Mouse (Mus musculus) limb, embryonic 15.5 days (tissue): ENCODE data around the gene Cars. TPM values are rescaled to one million over a fixed set of nuclear protein-coding genes. Genes with fewer than 3 reads are reported as not detected.
"Not testable (repeated sequence)": the region's sequence is repeated elsewhere in the genome, so short reads cannot be mapped to it uniquely, and the experiment has no call there.

Experiments used
- ATAC-seq: fragments of 200-750 bp; cut with Nextera tagmentation; 2 replicates; pipeline ENCODE4 v1.8.0; 2017; ENCODE audit warnings: low read depth, moderate TSS enrichment; ENCODE audit not compliant: insufficient number of reproducible peaks, low FRiP score, low TSS enrichment
- H3K27ac ChIP-seq: fragments of 300-500 bp; sonication (generic); 2 replicates; pipeline ENCODE4 v1.5.1; 2015; ENCODE audit warnings: moderate library complexity, mild to moderate bottlenecking, inconsistent platforms
- H3K27me3 ChIP-seq: fragments of 300-500 bp; sonication (generic); 2 replicates; pipeline ENCODE4 v1.6.1; 2015; ENCODE audit warnings: inconsistent platforms
- H3K36me3 ChIP-seq: fragments of 300-500 bp; sonication (generic); 2 replicates; pipeline ENCODE4 v1.6.1; 2015; ENCODE audit warnings: inconsistent platforms
- H3K4me1 ChIP-seq: fragments of 300-500 bp; sonication (generic); 2 replicates; pipeline ENCODE4 v1.6.1; 2015; ENCODE audit warnings: inconsistent platforms
- H3K4me2 ChIP-seq: fragments of 300-500 bp; sonication (generic); 2 replicates; pipeline ENCODE4 v1.6.1; 2015; ENCODE audit warnings: mild to moderate bottlenecking, inconsistent platforms
- H3K4me3 ChIP-seq: fragments of 300-500 bp; sonication (generic); 2 replicates; pipeline ENCODE4 v1.5.1; 2015; ENCODE audit warnings: mild to moderate bottlenecking, inconsistent platforms
- H3K9ac ChIP-seq: fragments of 300-500 bp; sonication (generic); 2 replicates; pipeline ENCODE4 v1.6.1; 2015; ENCODE audit warnings: inconsistent platforms
- H3K9me3 ChIP-seq: fragments of 300-500 bp; sonication (generic); 2 replicates; pipeline ENCODE4 v1.6.1; 2016; ENCODE audit warnings: inconsistent platforms
- WGBS: fragments of 180-500 bp; shearing (Covaris S2); methylation state at CpG from one replicate; pipeline ENCODE4 v1.1.7; 2015; 5-methylcytosine and 5-hydroxymethylcytosine counted together
- polyA plus RNA-seq: library from polyadenylated mRNA; unstranded; fragments of >200 nt; fragmentation: Nextera tagmentation; extraction: Ambion mirVana; gene quantifications from 2 replicates; pipeline ENCODE4 v1.2.1, GENCODE M21; 2015

Cars gene
- polyA plus RNA-seq, 1 experiment from 2014 or later = 61.9 TPM

DNA sequence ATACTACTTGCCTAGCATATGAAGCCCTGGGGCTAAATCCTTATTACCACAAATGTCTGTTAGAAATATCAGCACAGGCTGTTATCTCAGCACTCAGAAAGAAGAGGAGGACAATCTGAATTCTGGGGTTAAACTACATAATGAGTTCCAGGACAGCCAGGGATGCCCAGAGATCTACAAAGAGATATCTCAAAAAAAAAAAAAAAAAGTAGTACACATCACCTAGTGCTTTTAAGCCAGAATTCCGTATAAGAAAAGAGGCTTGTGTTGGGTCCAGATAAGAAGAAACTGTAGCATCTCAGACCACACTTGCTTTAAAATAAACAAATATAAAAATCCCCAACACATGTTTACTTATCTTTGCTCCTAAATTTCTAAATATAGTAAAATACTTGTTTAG, 61.2 kb downstream of the Cars start:
- Histone ChIP-seq H3K4me2 (no peak overlapping the region), H3K4me1 (no peaks in the 10 kb centered on the region; the same call in 1 of the 2 replicates), H3K9ac (no peak overlapping the region), H3K36me3 (peaks cover 67% of the 10 kb centered on the region), H3K27me3 (no peaks in the 10 kb centered on the region), H3K9me3 (no peaks in the 10 kb centered on the region), H3K27ac (no peak overlapping the region), H3K4me3 (no peak overlapping the region)
- 74% methylated on average over 1 of the region's 1 CpGs for WGBS
- no peak for ATAC-seq

DNA sequence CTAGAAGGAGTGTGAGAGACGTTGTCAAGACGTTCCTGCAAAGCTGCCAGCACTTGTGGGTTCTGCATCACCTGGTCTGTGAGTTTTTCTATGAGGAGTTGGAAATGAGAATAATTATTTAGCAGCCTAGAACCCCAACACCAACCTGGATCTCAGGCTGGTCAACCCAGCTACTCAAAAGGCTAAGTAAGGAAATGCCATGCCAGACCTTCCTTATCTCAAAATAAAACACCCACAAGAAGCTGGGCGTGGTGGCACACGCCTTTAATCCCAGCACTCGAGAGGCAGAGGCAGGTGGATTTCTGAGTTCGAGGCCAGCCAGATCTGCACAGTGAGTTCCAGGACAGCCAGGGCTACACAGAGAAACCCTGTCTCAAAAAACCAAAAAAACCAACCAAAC, 61.7 kb downstream of the Cars start:
- not testable (repeated sequence) for H3K4me3 ChIP-seq, H3K9ac ChIP-seq, H3K27me3 ChIP-seq, H3K4me2 ChIP-seq, H3K4me1 ChIP-seq, H3K9me3 ChIP-seq, H3K27ac ChIP-seq, ATAC-seq
- peaks cover 72% of the 10 kb centered on the region for H3K36me3 ChIP-seq
- 84% methylated on average over 6 of the region's 6 CpGs for WGBS

DNA sequence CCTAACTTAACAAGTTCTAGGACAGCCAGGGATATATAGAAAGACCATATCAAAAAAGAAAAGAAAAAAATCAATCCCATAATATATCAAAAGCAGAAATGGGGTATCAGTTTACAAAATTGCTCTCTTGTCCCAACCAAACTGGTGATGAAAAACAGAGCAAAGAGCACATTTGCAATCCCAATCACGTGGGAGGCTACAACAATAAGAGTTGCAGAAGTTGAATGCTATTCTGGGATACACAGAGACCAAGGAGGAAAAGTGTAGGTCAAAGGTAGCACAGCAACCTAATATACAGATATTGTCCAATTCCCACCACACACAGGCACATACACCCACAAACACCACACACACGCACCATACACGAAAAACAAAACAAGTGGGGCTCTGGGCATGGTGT, 63.6 kb downstream of the Cars start:
- no peak for ATAC-seq

DNA sequence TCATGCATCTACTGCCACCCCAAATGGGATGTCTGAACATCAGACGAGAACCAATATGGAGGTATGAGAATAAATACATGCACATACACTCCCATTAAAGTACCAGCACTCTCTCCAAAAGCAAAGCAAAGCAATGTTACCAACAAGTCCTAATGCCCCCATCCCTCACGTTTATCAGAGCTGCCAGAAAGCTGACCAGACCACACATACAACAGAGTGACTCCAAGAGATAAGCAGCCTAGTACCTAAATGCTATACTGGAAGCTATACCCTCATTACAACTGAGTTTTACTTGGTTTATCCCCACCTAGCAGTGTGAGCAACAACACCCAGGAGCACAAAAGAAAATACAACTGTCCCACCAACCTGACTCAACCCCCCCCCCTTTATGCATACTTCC, 66.6 kb downstream of the Cars start:
- Histone ChIP-seq H3K4me1 (no peaks in the 10 kb centered on the region), H3K9me3 (no peaks in the 10 kb centered on the region), H3K4me3 (no peak overlapping the region), H3K4me2 (no peak overlapping the region), H3K36me3 (peaks cover 96% of the 10 kb centered on the region), H3K9ac (no peak overlapping the region), H3K27ac (no peak overlapping the region), H3K27me3 (no peaks in the 10 kb centered on the region)
- WGBS = 73% methylated on average over 2 of the region's 2 CpGs
- ATAC-seq = no peak

More for the DNA sequence above, 63.6 kb downstream of the Cars start:
- Histone ChIP-seq H3K4me2 (no peak overlapping the region), H3K9ac (no peak overlapping the region), H3K9me3 (no peaks in the 10 kb centered on the region), H3K4me1 (no peaks in the 10 kb centered on the region), H3K36me3 (peaks cover 90% of the 10 kb centered on the region), H3K27ac (no peak overlapping the region), H3K27me3 (no peaks in the 10 kb centered on the region), H3K4me3 (no peak overlapping the region)
- WGBS = 82% methylated on average over 3 of the region's 3 CpGs

DNA sequence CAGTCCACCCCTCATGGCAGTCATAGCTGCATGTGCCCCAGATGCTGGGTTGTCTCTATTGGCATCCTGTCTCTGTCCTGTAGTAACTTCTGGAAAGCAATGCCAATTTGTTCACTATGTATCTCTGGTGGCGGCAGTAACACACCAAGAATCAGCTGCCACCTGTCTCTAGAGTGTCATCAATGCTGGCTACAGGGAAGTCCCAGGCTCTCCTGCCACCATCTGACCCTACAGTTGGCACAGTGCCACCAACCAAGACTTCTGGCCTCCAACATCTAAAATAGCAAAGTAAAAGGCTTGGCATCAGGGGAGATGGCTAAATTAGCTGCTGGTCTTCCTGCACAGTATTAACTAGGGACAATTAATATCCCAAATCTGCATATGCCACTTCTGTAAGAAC, 67.5 kb downstream of the Cars start:
- WGBS = 74% methylated on average over 1 of the region's 1 CpGs
- no peak for ATAC-seq
- no peak overlapping the region for H3K4me2 ChIP-seq
- H3K4me1 ChIP-seq = no peaks in the 10 kb centered on the region
- no peaks in the 10 kb centered on the region for H3K9me3 ChIP-seq
- H3K27me3 ChIP-seq = no peaks in the 10 kb centered on the region
- H3K9ac ChIP-seq = no peak overlapping the region
- no peak overlapping the region for H3K4me3 ChIP-seq
- no peak overlapping the region for H3K27ac ChIP-seq
- H3K36me3 ChIP-seq = peaks cover 96% of the 10 kb centered on the region

DNA sequence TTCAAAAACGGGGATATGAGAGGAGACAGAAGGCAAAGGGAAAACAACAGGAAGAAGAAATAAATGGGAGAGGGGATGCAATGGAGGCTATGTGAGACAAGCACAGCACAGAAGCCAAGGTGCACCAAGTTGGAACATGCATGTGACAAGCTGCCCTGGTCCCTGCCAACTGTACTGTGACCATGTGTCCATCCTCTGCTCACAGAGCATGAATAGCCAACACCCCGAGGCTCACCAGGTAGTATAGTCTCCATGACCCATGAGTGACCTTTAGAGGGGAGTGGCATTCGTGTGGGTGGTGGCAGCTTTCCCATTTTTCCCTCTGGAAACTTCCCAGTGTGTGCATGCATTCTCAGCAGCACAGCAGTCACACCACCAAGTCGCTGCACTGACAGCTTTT, 80.6 kb downstream of the Cars start:
- no peaks in the 10 kb centered on the region for H3K4me1 ChIP-seq
- no peak overlapping the region for H3K27ac ChIP-seq
- no peak overlapping the region for H3K4me3 ChIP-seq
- no peak overlapping the region for H3K4me2 ChIP-seq
- H3K9me3 ChIP-seq = no peaks in the 10 kb centered on the region
- peaks cover 95% of the 10 kb centered on the region for H3K36me3 ChIP-seq
- no peak for ATAC-seq
- H3K27me3 ChIP-seq = no peaks in the 10 kb centered on the region
- WGBS = 82% methylated on average over 4 of the region's 4 CpGs
- no peak overlapping the region for H3K9ac ChIP-seq

DNA sequence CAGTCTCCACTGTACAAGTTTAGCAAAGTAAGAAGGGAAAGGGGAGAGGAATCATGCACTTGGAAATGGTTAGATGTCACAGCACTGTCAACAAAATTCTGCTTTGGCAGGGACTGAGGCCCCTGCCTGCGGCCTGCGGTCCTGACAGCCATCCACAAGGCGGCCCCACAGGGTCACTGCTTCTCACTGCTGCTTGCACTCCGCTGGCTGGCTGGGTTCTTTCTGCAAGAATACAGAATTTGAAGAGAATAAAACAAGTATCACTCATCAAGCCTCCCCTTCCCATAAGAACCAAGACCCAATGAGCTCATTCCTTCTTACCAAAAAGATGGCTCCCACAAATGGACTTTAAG, 85.5 kb downstream of the Cars start:
- Histone ChIP-seq H3K4me3 (no peak overlapping the region), H3K4me2 (no peak overlapping the region), H3K9ac (no peak overlapping the region), H3K27ac (no peak overlapping the region), H3K9me3 (no peaks in the 10 kb centered on the region), H3K36me3 (peaks cover 75% of the 10 kb centered on the region), H3K27me3 (no peaks in the 10 kb centered on the region), H3K4me1 (no peaks in the 10 kb centered on the region)
- ATAC-seq = no peak
- 93% methylated on average over 4 of the region's 4 CpGs for WGBS

DNA sequence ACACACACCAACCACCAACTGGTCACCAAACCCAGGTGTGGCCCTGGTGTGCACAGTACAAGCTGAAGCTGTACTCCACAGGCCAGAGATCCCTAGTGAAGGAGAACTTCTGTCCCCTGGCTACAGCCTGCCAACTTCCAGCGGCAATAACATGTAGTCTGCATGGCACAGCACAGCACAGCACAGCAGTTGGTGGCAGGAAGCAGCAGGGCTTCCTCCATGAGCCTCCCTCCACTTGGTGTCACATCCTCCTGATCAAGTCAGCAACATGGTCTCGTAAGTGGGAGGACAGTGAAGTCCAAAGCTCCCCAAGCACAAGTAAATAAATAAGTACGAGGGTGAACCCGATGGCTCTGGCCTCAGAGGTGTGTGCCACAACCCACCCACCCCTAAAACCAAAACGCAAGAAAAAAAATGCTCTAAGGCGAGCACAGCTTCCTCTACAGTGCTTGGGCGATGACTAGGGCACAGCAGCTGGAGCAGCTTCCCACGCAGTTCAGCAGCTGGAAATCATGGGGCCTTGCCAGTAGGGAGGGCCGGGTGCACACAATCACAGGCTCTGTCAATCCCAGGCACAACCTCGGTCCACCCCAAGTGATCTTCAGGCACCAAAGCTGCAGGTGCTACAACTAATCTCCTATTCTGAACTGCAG, 86.0 kb downstream of the Cars start:
- no peak overlapping the region for H3K4me2 ChIP-seq
- 86% methylated on average over 10 of the region's 10 CpGs for WGBS
- no peaks in the 10 kb centered on the region for H3K27me3 ChIP-seq
- no peak overlapping the region for H3K4me3 ChIP-seq
- H3K36me3 ChIP-seq = peaks cover 70% of the 10 kb centered on the region
- no peak overlapping the region for H3K27ac ChIP-seq
- H3K4me1 ChIP-seq = no peaks in the 10 kb centered on the region
- no peaks in the 10 kb centered on the region for H3K9me3 ChIP-seq
- ATAC-seq = no peak
- H3K9ac ChIP-seq = no peak overlapping the region

DNA sequence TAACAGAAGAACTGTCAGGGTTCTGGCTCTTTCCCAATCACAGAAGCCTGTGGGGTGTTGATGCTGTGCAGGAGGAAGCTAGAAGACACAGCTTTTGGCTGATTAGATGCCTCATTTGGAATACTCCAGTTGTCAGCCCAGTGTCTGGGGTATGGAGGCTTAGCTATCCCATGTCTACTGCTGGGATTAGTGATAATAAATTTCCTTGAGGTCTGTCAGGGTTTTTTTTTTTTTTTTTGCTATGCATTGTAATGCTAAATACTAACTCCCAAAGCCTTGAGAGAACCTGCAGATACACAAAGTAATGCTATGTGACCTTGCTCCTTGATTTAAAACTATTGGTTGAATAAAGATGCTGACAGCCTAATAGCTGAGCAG, 88.6 kb downstream of the Cars start:
- Histone ChIP-seq H3K9me3 (no peaks in the 10 kb centered on the region), H3K27ac (no peak overlapping the region), H3K4me1 (no peaks in the 10 kb centered on the region), H3K4me2 (no peak overlapping the region), H3K36me3 (peaks cover 45% of the 10 kb centered on the region), H3K9ac (no peak overlapping the region), H3K27me3 (peaks cover 1% of the 10 kb centered on the region; the same call in 1 of the 2 replicates), H3K4me3 (no peak overlapping the region)
- ATAC-seq = no peak

DNA sequence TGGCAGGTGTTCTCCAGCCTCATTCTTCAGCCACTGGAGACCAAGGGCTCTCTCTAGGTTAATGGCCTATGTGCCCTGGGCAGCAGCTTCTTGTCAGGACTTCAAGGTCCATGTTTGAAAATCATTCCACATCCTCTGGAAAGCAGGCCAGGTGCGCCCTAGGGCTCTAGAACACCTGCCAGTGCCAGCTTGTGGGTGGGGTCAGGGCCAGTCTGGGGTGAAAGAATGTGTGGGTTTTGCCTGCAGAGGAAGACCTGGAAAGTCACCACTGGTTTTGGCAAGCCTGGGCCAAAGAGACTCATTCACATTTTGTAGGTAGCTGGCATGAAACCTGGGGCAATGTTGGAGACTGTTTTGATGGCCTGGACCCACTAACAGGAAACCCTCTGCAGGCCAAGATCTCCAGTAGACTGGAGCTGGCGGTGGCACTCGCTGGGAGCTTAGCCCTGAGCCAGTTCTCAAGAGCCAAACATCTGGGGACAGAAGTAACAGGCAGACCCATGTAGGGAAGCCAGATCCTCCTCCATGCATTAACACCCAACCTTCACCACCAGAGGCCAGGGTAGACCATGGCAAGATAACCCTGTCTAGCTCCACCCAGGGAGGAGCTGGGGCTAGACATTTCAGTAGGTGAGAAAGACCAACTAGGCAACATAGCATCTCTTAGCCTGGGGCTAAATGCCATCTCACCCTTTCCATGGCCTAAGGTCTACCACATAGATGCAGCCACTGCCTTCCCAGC, 89.1 kb downstream of the Cars start:
- ATAC-seq = no peak
- peaks cover 39% of the 10 kb centered on the region for H3K36me3 ChIP-seq
- H3K4me3 ChIP-seq = no peak overlapping the region
- H3K4me1 ChIP-seq = no peaks in the 10 kb centered on the region
- WGBS = 80% methylated on average over 3 of the region's 3 CpGs
- no peak overlapping the region for H3K4me2 ChIP-seq
- H3K27ac ChIP-seq = no peak overlapping the region
- H3K9ac ChIP-seq = no peak overlapping the region
- no peaks in the 10 kb centered on the region for H3K9me3 ChIP-seq
- H3K27me3 ChIP-seq = peaks cover 3% of the 10 kb centered on the region; the same call in 1 of the 2 replicates

DNA sequence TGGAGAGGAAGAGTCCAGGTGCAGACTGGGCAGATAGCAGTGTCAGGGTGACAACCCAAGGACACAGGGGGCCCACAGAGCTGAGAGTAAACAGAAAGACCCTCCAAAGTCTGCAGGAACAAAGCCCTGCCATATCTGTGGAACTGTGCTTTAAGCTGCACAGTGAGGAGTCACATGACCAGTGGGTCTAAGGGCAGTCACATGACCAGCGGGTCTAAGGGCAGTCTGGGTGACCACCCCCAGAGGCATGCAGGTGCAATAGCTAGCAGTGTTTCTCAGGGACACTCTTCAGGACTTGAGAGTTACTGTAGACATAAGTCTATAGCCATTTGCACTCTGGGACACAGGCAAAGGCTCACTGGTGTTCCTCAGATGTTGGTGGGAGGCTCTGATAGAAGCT, 90.3 kb downstream of the Cars start:
- no peak overlapping the region for H3K4me3 ChIP-seq
- H3K27me3 ChIP-seq = peaks cover 3% of the 10 kb centered on the region; the same call in 1 of the 2 replicates
- no peak for ATAC-seq
- no peak overlapping the region for H3K27ac ChIP-seq
- no peaks in the 10 kb centered on the region for H3K9me3 ChIP-seq
- H3K4me1 ChIP-seq = no peaks in the 10 kb centered on the region
- peaks cover 27% of the 10 kb centered on the region for H3K36me3 ChIP-seq
- no peak overlapping the region for H3K4me2 ChIP-seq
- WGBS = 75% methylated on average over 1 of the region's 1 CpGs
- no peak overlapping the region for H3K9ac ChIP-seq
